Mouse (Mus musculus): ENCODE results near the gene Nfatc2ip. TPM values are rescaled to one million over a fixed set of nuclear protein-coding genes. Genes with fewer than 3 reads are reported as not detected.

Nfatc2ip gene
- total RNA-seq, 2 experiments from 2014 or later: 3.1 to 3.2 TPM

DNA sequence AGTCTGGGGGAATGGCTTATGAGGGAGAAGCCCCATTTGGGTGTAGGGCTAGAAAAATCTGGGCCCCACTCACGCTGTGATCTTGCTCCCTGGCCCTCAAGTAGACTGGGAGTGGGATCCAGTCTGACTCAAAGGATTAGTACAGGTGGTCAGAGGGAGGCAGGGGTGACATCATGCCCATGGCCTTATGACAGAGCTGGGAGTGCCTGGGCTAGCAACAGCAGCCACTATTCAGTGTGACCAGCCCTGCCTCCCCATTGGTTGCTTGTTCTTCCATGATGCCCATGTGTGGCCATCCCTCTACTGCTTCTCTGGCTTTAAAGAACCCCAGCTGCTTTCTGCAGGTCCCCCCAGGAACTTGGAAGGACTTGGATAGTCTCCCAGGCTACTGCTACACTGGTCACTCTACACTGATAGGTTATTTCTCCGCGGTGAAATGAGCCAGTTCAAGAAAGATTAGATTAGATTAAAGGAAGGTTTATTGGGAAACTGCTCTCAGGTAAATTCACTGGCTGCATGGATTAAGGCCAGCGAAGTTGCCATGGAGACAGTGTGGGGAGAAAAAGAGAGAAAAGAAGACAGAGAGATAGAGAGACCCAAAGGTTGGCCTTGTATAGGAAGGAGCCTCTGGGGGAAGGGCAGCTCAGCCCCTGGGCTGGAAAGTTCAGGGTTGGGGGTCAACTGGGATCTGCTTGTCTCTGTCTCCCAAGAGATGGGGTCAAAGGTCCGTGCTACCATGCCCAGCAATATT is 40.5 kb downstream of the Nfatc2ip start:
- no peak for DNase-seq

GRCm38 (mm10) chr7:126354738-126355614 is 41.6 kb downstream of the Nfatc2ip start:
- no peak for DNase-seq

DNA sequence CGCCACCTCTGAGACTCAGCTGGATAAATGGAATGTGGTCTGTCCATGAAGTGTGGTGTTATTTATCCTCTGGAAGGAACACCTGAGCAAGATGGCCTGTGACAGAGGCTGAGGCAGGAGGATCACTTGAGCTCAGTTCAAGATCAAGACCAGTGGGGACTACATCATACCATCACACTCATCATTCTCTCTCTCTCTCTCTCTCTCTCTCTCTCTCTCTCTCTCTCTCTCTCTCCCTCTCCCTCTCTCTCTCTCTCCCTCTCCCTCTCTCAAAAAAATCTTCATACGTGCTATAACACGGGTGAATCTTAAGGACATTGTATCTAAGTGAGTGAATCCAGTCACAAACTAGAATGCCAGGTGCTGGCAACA is 42.6 kb downstream of the Nfatc2ip start:
- no peak for DNase-seq

DNA sequence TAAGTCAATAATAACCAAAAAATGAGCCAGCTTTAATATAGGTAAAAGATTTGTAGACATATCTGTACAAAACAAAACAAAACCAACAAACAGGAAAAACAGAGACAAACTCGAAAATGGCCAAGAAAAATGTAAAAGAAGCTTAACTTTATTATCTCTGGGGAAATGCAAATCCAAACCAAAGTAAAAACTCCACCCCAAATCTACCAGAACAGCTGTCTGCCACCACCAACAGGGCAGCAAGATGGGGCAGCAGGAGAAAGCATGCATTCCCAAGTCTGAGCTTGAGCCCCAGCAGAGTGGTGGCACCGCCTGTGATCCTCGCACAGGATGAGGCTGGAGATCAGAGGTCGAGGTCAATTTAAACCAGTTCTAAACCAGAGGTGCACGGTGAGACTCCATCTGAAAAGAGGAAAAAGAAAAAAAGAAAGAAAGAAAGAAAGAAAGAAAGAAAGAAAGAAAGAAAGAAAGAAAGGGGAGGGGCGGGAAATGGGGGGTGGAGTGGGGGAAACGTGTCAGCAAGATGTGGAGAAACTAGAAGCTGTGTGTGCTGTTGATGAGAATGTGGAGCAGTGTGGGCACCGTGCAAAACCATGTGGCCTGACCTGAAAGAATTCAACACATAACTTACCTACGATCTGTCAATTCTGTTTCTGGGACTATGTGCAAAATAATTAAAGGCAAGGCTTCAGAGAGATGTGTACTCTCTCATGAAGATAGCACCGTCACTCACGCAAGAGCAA is 43.1 kb downstream of the Nfatc2ip start:
- DNase-seq: no peak

DNA sequence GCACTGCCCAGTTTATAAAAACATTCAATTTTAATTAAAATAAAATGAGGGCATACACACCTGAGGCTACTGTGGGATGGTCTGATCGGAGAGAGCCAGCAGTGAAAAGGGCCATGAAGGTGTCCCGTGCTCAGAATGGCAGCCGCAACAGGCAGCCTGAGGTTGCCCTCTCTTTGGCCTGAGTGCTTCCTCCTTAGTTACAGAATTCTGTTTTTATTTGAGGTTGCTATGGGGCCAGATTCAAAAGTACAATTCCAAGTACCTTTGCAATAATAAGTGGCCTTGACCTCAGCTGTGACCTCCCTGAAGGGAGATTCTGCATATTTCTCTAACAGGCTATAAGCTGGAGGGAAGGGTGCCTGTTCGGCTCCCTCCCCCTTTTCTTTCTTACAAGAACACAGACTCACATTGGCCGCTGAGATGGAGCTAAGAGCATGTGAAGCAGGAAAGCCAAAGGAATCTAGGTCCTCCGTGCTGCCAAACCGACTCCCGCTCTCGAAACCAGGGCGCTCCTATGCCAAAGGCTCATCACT is 45.1 kb downstream of the Nfatc2ip start:
- DNase-seq: no peak

- no peak for DNase-seq
Measured at GRCm38 (mm10) chr7:126350748-126351418, 45.7 kb downstream of the Nfatc2ip start.

DNA sequence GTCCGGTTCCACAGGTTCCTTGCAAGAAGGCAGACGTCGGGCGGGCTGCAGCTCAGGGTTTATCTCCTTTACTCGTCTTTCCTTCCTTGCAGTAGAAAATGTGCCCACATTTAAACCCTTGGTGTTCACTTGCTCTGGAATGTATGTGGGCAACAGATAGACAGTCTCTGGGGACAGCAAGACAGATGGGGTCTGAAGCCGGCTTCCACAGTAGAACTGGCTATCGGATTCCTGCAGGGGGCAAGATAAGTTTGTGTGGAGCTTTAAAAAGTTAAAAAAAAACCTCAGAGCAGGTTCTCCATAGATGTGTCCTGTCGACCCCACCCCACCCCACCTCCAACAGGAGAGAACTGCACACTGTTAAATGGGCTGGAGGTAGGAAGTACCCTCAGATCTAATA is 48.2 kb downstream of the Nfatc2ip start:
- DNase-seq: no peak

- no peak for DNase-seq
Measured at GRCm38 (mm10) chr7:126347098-126347497, 49.4 kb downstream of the Nfatc2ip start.

DNA sequence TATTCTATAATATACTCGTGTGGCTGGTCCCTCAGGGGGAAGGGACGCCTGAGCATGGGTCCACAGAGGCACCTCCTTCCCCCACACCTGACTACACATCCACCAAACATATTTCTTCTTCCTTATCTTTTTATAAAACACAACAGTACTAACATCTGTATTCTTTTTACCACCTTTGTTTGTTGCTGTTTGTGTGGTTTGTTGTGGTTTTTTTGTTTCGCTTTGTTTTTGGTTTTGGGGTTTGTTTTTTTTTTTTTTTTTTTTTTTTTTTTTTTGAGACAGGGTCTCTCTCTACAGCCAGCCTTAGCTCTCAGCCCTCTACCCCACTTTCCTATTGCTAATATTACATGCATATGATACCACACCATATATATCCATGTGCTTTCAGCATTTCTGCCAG is 50.6 kb downstream of the Nfatc2ip start:
- DNase-seq: no peak

- DNase-seq: no peak
Measured at GRCm38 (mm10) chr7:126345557-126345956, 51.0 kb downstream of the Nfatc2ip start.

DNA sequence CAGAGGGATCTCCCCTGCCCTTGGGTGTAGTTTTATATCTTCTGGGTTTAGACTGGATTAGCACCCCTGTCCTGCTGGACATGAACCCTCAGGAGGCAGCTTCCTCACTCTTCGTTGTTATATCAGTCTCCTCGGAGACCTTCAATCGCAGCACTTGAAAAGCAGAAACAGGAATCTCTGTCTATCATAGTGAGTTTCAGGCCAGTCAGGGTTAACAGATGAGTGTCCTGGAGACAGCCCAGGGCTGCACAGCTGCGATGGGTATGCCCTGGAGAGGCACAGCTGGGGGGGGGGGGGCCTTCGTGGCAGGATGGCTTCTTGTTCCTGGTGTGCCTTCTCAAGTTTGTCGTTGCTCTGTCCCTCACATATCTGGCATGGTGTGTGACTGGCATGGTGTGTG is 55.6 kb downstream of the Nfatc2ip start:
- DNase-seq: no peak

DNA sequence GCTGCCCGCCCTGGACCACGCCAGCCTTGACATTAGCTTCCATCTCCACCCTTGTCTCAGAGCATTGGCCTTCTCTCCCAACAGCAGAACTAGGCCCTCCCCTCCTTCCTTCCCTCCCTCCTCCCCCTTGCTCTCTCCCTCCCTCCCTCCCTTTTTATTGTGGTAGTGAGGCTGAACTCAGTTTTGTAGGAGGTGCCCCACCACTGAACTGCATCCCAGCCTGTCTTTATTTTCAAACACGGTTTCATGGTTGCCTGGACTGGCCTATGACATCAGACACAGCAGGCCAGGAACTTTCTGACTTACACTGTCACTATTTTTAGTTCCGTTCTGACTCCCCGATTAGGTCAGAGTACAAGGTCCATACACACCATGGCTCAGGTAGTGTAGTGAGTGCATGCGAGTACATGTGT is 56.3 kb downstream of the Nfatc2ip start:
- no peak for DNase-seq

GRCm38 (mm10) chr7:126339521-126339971 is 57.0 kb downstream of the Nfatc2ip start:
- no peak for DNase-seq

DNA sequence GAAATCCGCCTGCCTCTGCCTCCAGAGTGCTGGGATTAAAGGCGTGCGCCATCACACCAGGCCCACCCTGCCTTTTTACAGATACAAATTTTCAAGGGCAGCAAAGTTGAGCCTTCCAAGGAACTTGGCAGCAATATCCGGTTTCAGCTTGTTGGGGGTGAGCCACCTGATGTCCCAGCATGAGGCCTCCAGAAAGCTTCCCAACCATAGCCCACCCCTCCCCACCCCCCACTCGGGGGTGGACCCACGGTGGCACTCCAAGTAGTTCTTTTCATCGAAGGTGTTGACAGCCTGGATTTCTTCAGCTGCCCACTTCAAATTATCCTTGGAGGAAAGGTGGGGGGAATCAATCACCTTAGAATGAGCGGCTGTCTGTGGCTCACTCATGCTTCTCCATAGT is 57.6 kb downstream of the Nfatc2ip start:
- DNase-seq: no peak

GRCm38 (mm10) chr7:126335556-126335955 is 61.0 kb downstream of the Nfatc2ip start:
- no peak for DNase-seq

Small RNA genes lying within 50 kb of the gene (microRNA-seq; reads per million reads assigned to microRNA genes)
- 0 reads per million in 2 experiments for gene Mir7058

Other genes with a start within 250 kb of the Nfatc2ip start
- gene Xpo6, start 196.2 kb downstream of the Nfatc2ip start, total RNA-seq (2021): 10 to 100 TPM; 24.5 to 39.1 TPM
- 10 to 100 TPM; 35.2 to 38.0 TPM for gene Sbk1, start 124.1 kb downstream of the Nfatc2ip start, total RNA-seq (2021)
- gene Lat, start 27.2 kb downstream of the Nfatc2ip start, total RNA-seq (2021): 1 to 10 TPM in 1 of 2 experiments, under 1 TPM in 1; 0.42 to 1.1 TPM
- gene Spns1, start 19.3 kb downstream of the Nfatc2ip start, total RNA-seq (2021): 10 to 100 TPM; 25.1 to 28.0 TPM
- under 1 TPM; 0.35 to 0.72 TPM for gene Cd19, start 18.2 kb upstream of the Nfatc2ip start, total RNA-seq (2021)
- gene Rabep2, start 32.0 kb upstream of the Nfatc2ip start, total RNA-seq (2021): 10 to 100 TPM; 11.4 to 15.2 TPM
- gene Atp2a1, start 66.4 kb upstream of the Nfatc2ip start, total RNA-seq (2021): over 10,000 TPM; 11,325 to 12,607 TPM
- 10 to 100 TPM; 52.0 to 53.7 TPM for gene Sh2b1, start 78.7 kb upstream of the Nfatc2ip start, total RNA-seq (2021)
- 100 to 1,000 TPM in 1 of 2 experiments, 10 to 100 TPM in 1; 99.0 to 114 TPM for gene Tufm, start 90.6 kb upstream of the Nfatc2ip start, total RNA-seq (2021)
- gene Atxn2l, start 106.7 kb upstream of the Nfatc2ip start, total RNA-seq (2021): 10 to 100 TPM; 33.6 to 45.6 TPM
- gene Eif3c, start 169.7 kb upstream of the Nfatc2ip start, total RNA-seq (2021): 100 to 1,000 TPM; 147 to 153 TPM
- 1 to 10 TPM in 1 of 2 experiments, under 1 TPM in 1; 0.59 to 1.0 TPM for gene Apobr, start 188.2 kb upstream of the Nfatc2ip start, total RNA-seq (2021)
- 10 to 100 TPM in 1 of 2 experiments, 1 to 10 TPM in 1; 6.3 to 14.3 TPM for gene Cln3, start 189.1 kb upstream of the Nfatc2ip start, total RNA-seq (2021)
- gene Il27, start 198.2 kb upstream of the Nfatc2ip start, total RNA-seq (2021): not detected
- gene Nupr1, start 234.1 kb upstream of the Nfatc2ip start, total RNA-seq (2021): 10 to 100 TPM; 19.0 to 25.3 TPM